Mouse (Mus musculus) adrenal gland (tissue): Measurements from ENCODE around the gene H2-T23.

Experiments
- intact Hi-C: fragments of 180-260 bp; cut with DNase I; formaldehyde crosslinking; loops from one replicate; pipeline ENCODE4 v1.15.1; 2025

Gene H2-T23

GRCm38 (mm10) chr17:35994175-35994878 is 38.3 kb downstream of the H2-T23 start:
- intact Hi-C loops = no loop called here

GRCm38 (mm10) chr17:35993675-35994074 is 39.0 kb downstream of the H2-T23 start:
- intact Hi-C loops = loop anchor here (2.0 kb wide), 1 partner anchor 55 kb away; no protein-coding TSS in a partner anchor

DNA sequence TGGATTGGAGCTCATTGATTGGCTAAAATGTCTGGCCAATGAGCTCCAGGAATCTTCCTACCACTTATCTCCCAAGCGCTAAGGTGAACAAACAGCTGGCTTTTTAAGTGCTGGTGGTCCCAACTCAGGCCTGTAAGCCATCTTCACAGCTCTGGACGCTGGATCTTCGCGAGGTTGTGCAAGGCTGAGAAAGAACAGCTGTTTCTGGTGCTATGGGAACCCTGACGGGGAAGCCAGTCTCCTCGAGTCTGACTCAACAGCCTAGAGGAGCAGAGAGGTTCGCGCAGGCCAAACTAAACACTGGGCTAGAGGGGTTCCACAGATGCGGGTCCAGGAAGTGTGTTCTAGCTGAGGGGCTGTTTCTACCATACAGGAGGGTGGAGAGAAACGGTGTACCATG is 40.9 kb downstream of the H2-T23 start:
- intact Hi-C loops = loop anchor here (2.0 kb wide), 1 partner anchor 53 kb away; no protein-coding TSS in a partner anchor

GRCm38 (mm10) chr17:35981776-35982175 is 50.9 kb downstream of the H2-T23 start:
- intact Hi-C loops = no loop called here

GRCm38 (mm10) chr17:35980363-35980754 is 52.3 kb downstream of the H2-T23 start:
- intact Hi-C loops = no loop called here
